Mouse (Mus musculus) limb, embryonic 12.5 days (tissue): Measurements from ENCODE around the gene 1810013L24Rik. TPM values are rescaled to one million over a fixed set of nuclear protein-coding genes. Genes with fewer than 3 reads are reported as not detected.

Source experiments
- polyA plus RNA-seq: library from polyadenylated mRNA; unstranded; fragments of >200 nt; fragmentation: Nextera tagmentation; extraction: Ambion mirVana; gene quantifications from 2 replicates; pipeline ENCODE4 v1.2.1, GENCODE M21; 2016

1810013L24Rik gene
- polyA plus RNA-seq, 1 experiment from 2014 or later = 27.6 TPM

Other genes with a start within 250 kb of the 1810013L24Rik start
- gene Pmm2, start 192.4 kb upstream of the 1810013L24Rik start, polyA plus RNA-seq = 54.1 and 55.3 TPM in 2 replicates
- gene Tmem186, start 192.4 kb upstream of the 1810013L24Rik start, polyA plus RNA-seq = 22.9 and 24.7 TPM in 2 replicates
- 129 and 132 TPM in 2 replicates for gene Carhsp1, start 157.9 kb upstream of the 1810013L24Rik start, polyA plus RNA-seq
- gene Gm5767, start 149.3 kb upstream of the 1810013L24Rik start, polyA plus RNA-seq = not detected in 2 replicates
- 33.5 and 38.4 TPM in 2 replicates for gene Usp7, start 37.8 kb upstream of the 1810013L24Rik start, polyA plus RNA-seq